Mouse (Mus musculus): ENCODE measurements around the gene Plxnb1. TPM values are rescaled to one million over a fixed set of nuclear protein-coding genes. Genes with fewer than 3 reads are reported as not detected.

The Plxnb1 gene
- total RNA-seq, 2 experiments from 2014 or later = not detected

- ATAC-seq (replicated peaks; ENCODE audit: poor library complexity) = no peak
Observed at GRCm38 (mm10) chr9:109060184-109060897, 34.8 kb upstream of the Plxnb1 start.

- no peak for ATAC-seq (replicated peaks; ENCODE audit: poor library complexity)
Observed at GRCm38 (mm10) chr9:109060898-109061295, 34.3 kb upstream of the Plxnb1 start.

- ATAC-seq (replicated peaks; ENCODE audit: poor library complexity) = no peak; the same call in 1 of the 2 replicates
Observed at GRCm38 (mm10) chr9:109068095-109068735, 27.0 kb upstream of the Plxnb1 start.

DNA sequence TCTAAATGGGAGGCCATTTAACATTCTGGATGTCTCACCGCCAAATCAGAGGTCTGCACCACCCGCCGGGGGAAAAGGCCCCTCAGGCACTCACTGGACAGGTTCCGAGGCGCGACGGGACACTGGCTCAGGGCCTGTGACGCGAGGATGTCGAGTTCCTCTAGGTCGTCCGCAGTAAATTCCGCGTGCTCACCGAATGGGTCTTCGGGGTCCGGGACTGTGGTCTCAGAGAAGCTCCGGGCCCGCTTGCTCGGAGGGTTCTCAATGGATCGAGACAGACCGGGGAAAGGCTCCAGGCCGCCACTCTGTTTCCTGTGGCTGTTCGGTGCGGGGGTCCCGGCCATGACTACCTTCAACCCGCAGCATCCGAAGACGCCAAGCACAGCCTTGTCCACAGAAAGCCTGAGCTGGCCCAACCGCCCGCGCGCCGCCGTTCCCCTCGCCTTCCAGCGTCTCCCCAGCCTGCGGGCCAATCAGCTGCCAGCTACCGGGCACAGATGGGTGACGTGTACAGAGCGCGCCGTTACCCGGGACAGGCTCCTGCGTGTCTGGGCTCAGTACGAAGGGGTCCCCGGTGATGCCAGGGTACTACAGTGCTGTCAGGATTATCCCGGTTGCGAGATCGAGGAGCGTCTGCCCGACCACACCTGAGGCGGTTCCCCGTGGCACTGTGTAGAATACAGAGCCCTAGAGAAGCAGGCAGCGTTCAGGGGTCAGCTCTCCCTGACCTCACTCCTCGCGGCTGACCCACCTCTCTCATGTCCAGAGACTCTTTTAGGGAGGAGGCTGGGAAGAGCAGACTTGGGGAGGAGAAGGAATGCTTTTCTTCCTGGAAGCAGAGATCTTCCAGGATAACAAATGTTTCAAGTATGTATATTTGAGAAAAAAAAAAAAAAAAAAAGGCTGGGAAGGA lies 21.3 kb upstream of the Plxnb1 start, which contains the start of gene Atrip:
Gene Atrip (minus strand): TSS at position 464 of the 913 bp plus-strand sequence.
- ATAC-seq (replicated peaks; ENCODE audit: poor library complexity) = peak; percentile 97

GRCm38 (mm10) chr9:109080516-109080915 lies 14.7 kb upstream of the Plxnb1 start:
- no peak for ATAC-seq (replicated peaks; ENCODE audit: poor library complexity)

DNA sequence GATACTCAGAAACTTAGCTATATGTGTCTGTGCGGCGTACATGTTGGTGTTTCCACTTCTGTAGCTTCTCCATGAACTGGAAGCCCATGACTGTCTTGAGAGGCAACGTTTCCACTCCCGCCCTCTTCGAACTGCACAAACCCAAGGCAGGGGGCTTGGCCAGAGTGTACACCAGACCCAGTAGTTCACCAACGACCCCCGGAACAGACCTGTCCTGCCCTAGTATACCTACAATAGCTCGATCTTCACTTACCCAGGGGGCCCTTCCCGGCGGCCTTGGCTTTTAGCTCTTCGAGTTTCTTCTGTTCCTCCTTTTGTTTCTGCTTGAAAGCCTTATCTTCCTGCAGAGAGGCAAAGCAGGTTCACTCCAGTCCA lies 13.5 kb upstream of the Plxnb1 start:
- no peak for ATAC-seq (replicated peaks; ENCODE audit: poor library complexity)

GRCm38 (mm10) chr9:109082124-109082800 lies 12.9 kb upstream of the Plxnb1 start, which contains the start of the genes Ccdc51 and Tma7:
Gene Ccdc51 (plus strand): TSS chr9:109082493.
Gene Tma7 (minus strand): TSS chr9:109082587.
- ATAC-seq (replicated peaks; ENCODE audit: poor library complexity) = peak; percentile 96

DNA sequence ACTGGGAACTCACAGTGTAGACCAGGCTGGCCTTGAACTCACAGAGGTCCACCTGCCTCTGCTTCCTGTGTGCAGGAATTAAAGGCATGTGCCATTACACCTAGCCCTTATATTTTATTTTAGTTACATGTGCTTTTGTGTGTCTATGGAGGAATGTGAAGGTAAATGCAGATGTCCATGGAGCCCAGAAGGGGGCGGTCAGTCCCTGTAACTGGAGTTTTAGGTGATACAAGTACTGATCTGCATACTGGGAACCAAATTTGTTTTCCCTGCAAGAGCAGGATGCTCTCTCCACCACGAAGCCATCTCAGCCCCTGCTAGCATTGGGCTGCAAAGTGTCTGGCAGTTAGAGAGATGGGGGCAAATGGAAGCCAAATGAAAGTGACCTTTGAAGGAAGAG lies 10.3 kb upstream of the Plxnb1 start:
- peak; percentile 32 for ATAC-seq (replicated peaks; ENCODE audit: poor library complexity)

- peak; percentile 40; the same call in 1 of the 2 replicates for ATAC-seq (replicated peaks; ENCODE audit: poor library complexity)
Observed at GRCm38 (mm10) chr9:109087987-109088386, 7.2 kb upstream of the Plxnb1 start.

- ATAC-seq (replicated peaks; ENCODE audit: poor library complexity) = no peak
Observed at GRCm38 (mm10) chr9:109090446-109090845, 4.7 kb upstream of the Plxnb1 start.

DNA sequence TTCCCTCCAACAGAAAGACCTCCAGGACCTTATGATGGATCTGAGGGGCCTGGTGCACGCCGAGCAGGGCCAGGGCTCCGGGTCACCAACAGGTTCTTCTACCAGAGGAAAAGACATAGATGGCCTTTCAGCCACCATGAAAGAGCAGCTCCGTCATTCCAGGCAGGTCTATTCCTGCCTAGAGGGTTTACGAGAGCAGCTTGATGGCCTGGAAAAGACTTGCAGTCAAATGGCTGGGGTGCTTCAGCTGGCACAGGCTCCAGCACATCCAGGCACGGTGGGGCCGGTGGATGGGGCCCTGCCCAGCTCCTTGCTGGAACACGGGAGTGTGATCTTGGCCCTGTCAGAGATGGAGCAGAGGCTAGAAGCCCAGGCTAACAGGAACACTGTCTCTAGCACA lies 3.4 kb upstream of the Plxnb1 start:
- no peak for ATAC-seq (replicated peaks; ENCODE audit: poor library complexity)

- ATAC-seq (replicated peaks; ENCODE audit: poor library complexity) = no peak
Observed at GRCm38 (mm10) chr9:109092799-109093198, 2.4 kb upstream of the Plxnb1 start.

DNA sequence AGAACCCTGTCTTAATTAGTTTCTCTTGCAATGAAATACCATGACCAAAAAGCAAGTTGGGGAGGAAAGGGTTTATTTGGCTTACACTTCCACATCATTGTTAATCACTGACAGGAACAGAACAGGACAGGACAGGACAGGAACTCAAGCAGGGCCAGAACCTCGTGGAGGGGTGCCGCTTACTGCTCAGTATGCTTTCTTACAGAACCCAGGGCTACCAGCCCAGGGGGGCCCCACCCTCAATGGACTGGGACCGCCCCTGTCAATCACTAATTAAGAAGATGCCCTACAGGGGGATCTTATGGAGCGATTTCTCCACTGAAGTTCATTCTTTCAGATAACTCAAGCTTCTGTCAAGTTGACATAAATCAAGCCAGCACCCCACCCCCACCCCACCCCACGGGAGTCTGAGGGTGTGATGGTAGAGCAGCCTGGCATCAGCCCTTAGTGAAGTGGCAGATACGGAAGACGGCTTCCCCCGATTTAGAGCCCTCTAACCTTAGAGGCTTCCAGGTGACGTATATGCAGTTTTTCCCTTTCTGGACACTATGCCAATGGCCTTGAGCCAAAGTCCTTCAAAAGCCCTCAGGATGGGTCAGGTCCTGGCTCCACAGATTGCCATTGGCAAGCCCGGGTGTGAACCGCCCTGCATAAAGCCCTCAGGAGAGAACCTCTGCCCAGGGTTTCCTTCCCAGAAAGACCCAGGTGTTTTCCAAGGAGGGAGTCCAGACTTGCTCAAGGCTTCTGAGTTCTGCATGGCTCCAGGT lies 1.2 kb upstream of the Plxnb1 start:
- no peak for ATAC-seq (replicated peaks; ENCODE audit: poor library complexity)

GRCm38 (mm10) chr9:109094553-109095136 lies 544 bp upstream of the Plxnb1 start:
- peak; percentile 12; the same call in 1 of the 2 replicates for ATAC-seq (replicated peaks; ENCODE audit: poor library complexity)

DNA sequence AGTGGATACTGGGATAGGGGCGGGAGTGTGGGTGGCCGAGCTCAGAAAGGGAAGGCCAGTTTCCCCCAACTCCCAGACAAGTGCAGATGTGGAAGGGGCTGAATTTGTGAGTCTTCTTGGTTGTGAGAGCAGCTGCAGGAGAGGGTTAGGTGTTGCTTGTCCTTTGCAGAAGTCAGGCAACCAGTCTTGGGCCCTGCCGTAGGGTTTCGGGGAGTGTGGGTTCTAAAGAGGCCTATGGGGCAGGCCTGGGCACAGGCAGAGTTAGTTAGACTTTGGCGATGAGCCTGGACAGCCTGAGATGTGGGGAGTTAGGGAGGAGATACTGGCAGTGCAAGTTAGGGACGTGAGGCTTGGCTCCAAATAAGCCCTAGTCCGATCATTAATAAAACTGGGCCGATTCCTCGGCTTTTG lies 1.1 kb downstream of the Plxnb1 start:
- no peak for ATAC-seq (replicated peaks; ENCODE audit: poor library complexity)

GRCm38 (mm10) chr9:109096856-109097255 lies 1.7 kb downstream of the Plxnb1 start:
- no peak for ATAC-seq (replicated peaks; ENCODE audit: poor library complexity)

DNA sequence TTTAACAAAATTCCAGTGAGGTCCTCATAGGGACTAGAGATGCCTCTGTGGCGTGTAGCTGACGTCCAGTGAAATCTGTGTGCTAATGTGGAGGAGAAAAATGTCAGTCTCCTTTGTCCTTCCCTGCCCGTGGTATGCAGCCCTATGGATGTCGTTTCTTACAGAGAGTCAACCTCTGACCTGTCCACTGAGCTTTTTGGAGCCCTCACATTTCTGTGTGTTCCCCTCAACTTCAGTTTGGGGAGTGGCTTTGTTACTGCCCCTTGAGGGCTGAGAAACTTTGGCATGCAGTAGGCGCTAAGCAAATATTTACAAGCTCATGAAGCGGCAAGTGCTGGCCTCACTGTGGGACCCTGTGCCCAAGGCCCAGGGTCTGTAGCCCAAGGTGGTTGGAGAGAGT lies 2.1 kb downstream of the Plxnb1 start:
- no peak for ATAC-seq (replicated peaks; ENCODE audit: poor library complexity)

DNA sequence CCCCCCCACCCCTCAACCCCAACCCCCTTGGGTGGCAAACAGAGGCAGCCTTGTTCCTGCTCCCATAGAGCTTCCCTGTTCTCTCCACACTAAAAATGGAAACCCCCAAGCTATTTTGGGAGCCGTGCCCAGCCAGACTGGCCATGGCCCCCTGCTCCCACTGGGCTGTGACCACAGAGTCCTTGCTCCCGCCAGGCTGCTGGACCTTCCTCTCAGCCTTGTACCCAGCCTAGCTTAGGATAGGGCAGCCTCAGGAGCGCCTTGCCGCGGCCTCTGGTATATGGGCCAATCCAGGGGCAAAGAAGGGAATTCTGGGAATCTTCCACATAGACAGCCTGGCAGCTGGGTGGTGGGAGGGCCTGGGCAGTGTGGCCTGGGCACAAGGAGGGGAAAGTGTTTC lies 2.6 kb downstream of the Plxnb1 start:
- ATAC-seq (replicated peaks; ENCODE audit: poor library complexity) = no peak

DNA sequence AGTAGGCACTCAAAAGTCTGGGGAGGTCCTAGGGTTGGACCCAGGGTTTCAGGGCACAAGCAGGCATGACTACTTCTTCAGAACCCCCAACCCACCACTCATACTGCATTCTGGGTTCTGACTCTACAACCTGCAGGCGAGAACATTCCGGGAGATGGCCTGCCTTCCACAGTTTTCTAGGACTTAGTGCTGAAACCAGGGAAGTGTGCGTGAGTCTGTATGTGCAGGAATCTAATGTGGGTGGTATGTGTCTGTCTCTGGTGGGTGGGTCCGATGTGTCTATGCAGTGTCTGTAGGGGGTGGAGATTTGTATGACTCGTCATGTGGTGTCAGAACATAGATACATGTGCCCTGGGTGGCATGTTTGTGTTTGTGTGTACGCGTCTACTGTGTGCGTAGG lies 3.2 kb downstream of the Plxnb1 start:
- no peak for ATAC-seq (replicated peaks; ENCODE audit: poor library complexity)

GRCm38 (mm10) chr9:109098969-109099368 lies 3.8 kb downstream of the Plxnb1 start:
- ATAC-seq (replicated peaks; ENCODE audit: poor library complexity) = no peak
